Mouse (Mus musculus): ENCODE data around the gene Def6. TPM values are rescaled to one million over a fixed set of nuclear protein-coding genes. Genes with fewer than 3 reads are reported as not detected.

Gene Def6
- polyA plus RNA-seq, 1 experiment from 2014 or later = 3.1 TPM

DNA sequence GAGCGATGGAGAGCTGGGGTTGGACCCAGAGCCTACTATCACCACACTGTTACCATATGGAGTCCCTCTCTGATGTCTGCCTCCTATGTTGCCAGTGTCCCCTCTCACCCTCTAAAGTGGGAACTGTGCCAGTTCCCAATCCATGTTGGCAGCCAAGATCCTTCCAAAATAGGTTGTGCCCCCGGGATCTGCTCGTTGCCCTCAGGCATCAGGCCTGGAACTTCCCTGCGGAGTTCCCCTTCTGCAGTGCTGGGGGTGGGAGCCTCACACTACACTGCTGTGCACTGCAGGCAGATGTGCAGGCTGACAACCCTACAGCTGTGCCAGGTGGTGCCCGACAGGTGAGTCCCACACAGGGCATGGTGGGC is 44.7 kb downstream of the Def6 start:
- Histone ChIP-seq H3K27ac (replicated peaks) (no peak overlapping the region; the same call in 1 of the 2 replicates), H3K4me3 (no peak overlapping the region)
- 95% methylated on average over 5 of the region's 5 CpGs for WGBS

DNA sequence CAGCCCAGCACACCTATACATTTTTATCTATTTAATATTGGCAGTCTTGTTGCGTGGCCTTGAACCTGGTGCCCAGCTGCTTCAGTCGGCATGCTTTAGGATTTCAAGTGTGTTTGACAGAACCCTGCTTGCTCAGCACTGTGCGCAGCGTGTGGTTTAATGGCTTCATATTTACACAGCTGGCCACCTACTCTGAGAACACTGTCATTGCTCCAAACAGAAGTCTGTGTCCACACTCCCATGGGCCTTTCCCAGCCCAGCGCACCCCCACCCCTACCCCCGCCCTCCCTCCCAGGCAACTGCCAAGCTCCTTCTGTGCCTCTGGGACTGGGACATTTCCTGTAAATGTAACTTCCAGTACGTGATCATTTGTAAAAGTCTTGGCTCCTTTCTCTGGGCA is 45.6 kb downstream of the Def6 start:
- H3K27ac ChIP-seq (replicated peaks) = 0 out of 2 replicates have a peak overlapping the region, but pooled peaks have one; percentile 13
- no peaks in the 10 kb centered on the region for H3K9me3 ChIP-seq (replicated peaks)
- WGBS = 80% methylated on average over 7 of the region's 7 CpGs
- H3K36me3 ChIP-seq = peaks cover 4% of the 10 kb centered on the region; the same call in 1 of the 2 replicates
- H3K27me3 ChIP-seq (ENCODE audit: low read depth, poor library complexity, severe bottlenecking) = no peaks in the 10 kb centered on the region
- peak; percentile 22 for DNase-seq (ENCODE audit: low spot score)
- H3K4me1 ChIP-seq = peaks cover 36% of the 10 kb centered on the region
- no peak overlapping the region for H3K4me3 ChIP-seq

More for the DNA sequence above, 44.7 kb downstream of the Def6 start:
- H3K27me3 ChIP-seq (ENCODE audit: low read depth, poor library complexity, severe bottlenecking) = no peaks in the 10 kb centered on the region
- H3K36me3 ChIP-seq = peaks cover 4% of the 10 kb centered on the region; the same call in 1 of the 2 replicates
- peaks cover 36% of the 10 kb centered on the region for H3K4me1 ChIP-seq
- DNase-seq (ENCODE audit: low spot score) = no peak
- no peaks in the 10 kb centered on the region for H3K9me3 ChIP-seq (replicated peaks)

DNA sequence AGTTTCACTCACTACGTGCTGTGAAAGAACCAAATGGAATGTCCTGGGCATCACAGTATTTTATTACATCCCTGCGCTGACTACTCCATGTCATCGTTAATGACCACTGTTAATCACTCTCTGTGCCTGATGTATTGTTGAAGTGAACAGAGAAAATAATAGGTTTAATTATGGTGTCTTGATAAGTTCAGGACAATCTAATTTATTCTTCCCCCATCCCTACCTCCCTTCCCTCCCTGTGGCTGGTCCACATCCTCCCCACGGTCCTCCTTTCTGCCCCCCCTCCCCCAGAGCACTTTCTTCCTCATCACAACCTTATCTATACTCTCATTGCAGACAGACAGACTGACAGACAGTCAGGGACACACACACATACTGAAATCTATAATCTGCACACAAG is 47.2 kb downstream of the Def6 start:
- DNase-seq (ENCODE audit: low spot score) = no peak
- H3K4me1 ChIP-seq = peaks cover 31% of the 10 kb centered on the region
- WGBS = 77% methylated on average over 4 of the region's 4 CpGs
- H3K27ac ChIP-seq (replicated peaks) = no peak overlapping the region
- H3K27me3 ChIP-seq (ENCODE audit: low read depth, poor library complexity, severe bottlenecking) = no peaks in the 10 kb centered on the region
- H3K36me3 ChIP-seq = peaks cover 7% of the 10 kb centered on the region
- no peak overlapping the region for H3K4me3 ChIP-seq
- H3K9me3 ChIP-seq (replicated peaks) = peaks cover 7% of the 10 kb centered on the region; the same call in 1 of the 2 replicates

DNA sequence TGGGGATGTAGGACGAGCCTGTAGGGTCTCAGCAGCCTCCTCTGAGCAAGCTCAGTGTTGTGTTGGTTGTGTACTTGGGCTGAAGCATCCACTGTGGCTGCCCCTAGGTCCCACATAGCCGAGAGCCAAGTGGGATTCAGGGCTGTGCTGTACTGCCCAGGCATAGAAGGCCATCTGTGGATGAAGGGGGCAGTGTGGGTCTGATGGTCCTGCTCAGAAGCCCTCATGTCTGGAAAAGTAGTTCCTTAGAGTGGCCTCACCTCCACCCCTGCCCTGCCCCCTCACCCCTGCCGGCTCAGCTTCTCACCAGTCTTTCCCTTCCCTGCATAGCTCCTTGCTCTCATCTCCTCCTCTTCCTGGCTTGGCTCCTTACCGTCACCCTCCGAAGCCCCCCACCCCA is 48.1 kb downstream of the Def6 start:
- WGBS = 46% methylated on average over 5 of the region's 5 CpGs
- Histone ChIP-seq H3K36me3 (peaks cover 7% of the 10 kb centered on the region), H3K27ac (replicated peaks) (peak overlapping the region; percentile 10; the same call in 1 of the 2 replicates)

DNA sequence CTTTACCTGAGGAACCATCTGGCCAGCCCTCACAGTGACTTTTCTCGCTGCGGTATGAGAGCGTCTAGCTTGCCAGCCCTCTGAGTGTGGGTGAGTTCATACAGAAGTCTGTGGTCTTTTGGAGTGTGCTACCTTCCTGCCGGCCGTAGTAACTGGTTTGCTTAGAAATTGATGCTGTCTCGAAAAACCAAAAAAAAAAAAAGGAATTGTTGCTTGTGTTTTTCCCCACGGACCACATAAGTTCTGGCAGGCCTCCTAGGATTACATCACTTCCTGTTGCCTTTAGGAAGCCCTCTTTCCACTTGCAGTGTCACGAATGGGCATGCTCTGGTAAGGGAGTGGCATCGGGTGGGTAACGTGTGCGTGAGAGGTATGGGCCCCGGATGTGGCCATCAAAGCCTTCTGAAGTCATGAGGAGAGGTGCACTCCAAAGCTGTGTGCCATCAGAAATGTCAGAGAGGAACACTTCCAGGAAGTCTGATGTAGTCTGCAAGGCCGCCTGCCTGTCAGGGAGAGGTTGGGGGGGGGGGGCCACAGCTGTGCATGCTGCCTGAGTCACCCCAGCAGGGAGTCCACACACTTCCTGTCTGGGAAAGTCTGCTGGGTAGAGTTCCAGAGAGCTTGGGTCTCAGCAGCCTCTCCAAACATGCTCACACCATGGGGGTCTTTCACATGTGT is 49.2 kb downstream of the Def6 start:
- peak overlapping the region; percentile 53; the same call in 1 of the 2 replicates for H3K27ac ChIP-seq (replicated peaks)

More for the DNA sequence above, 48.1 kb downstream of the Def6 start:
- DNase-seq (ENCODE audit: low spot score) = no peak
- Histone ChIP-seq H3K4me3 (no peak overlapping the region), H3K4me1 (peaks cover 31% of the 10 kb centered on the region), H3K9me3 (replicated peaks) (peaks cover 7% of the 10 kb centered on the region; the same call in 1 of the 2 replicates), H3K27me3 (ENCODE audit: low read depth, poor library complexity, severe bottlenecking) (no peaks in the 10 kb centered on the region)

DNA sequence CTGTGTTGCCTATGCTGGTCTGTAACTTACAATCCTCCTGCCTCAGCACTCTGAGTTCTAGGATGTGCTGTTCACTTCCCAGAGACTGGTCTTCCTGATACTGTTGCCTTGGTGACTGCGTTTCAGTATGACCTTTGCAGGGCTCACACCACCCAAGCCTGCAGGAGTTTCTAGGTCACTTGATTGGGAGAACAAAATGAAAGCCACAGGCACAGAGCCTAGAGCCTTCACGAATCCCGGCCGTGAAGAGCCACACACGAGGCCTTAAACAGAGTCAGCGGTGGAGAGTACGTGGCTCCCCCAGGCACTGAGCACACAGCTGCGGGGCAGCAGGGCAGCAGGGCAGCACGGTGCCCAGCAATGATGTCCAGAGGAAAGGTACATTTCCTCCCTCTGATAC is 50.7 kb downstream of the Def6 start:
- WGBS = 93% methylated on average over 9 of the region's 9 CpGs

More for the DNA sequence above, 49.2 kb downstream of the Def6 start:
- WGBS = 76% methylated on average over 13 of the region's 13 CpGs
- peaks cover 7% of the 10 kb centered on the region; the same call in 1 of the 2 replicates for H3K9me3 ChIP-seq (replicated peaks)
- peak; percentile 33 for DNase-seq (ENCODE audit: low spot score)
- peaks cover 34% of the 10 kb centered on the region for H3K4me1 ChIP-seq
- H3K4me3 ChIP-seq = no peak overlapping the region
- H3K36me3 ChIP-seq = peaks cover 7% of the 10 kb centered on the region
- H3K27me3 ChIP-seq (ENCODE audit: low read depth, poor library complexity, severe bottlenecking) = no peaks in the 10 kb centered on the region

DNA sequence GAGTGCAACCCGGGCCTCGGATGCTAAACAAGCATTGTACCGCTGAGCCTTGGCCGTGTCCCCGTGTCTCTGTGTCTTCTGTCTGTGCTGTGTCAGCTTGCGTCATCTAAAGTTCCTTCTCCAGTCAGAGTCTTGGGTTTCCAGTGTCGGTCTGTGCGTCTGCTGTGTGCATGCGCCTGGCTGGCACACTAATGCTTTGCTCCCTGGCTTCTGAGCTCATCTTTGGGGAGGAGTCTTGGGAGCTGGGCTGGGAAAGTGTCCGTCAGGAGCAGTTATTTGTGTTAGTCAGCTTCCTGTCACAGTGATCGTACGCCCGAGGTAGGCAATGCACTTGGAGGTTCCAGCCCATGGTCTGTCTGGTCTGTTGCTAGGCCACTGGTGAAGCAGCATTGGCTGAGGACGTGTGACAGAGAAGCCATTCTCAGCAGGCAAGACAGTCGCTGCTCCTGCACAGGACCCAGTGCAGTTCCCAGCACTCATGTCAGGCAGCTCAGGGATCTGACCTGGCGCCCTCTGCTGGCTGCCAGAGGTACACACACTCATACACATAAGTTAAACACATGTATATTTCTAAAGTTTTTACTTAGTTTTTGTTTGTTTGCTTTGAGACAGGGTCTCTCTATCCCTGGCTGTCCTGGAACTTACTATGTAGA is 52.4 kb downstream of the Def6 start:
- Histone ChIP-seq H3K4me3 (no peak overlapping the region), H3K36me3 (peaks cover 3% of the 10 kb centered on the region; the same call in 1 of the 2 replicates), H3K27me3 (ENCODE audit: low read depth, poor library complexity, severe bottlenecking) (no peaks in the 10 kb centered on the region), H3K27ac (replicated peaks) (no peak overlapping the region), H3K9me3 (replicated peaks) (peaks cover 7% of the 10 kb centered on the region; the same call in 1 of the 2 replicates), H3K4me1 (peaks cover 42% of the 10 kb centered on the region)
- DNase-seq (ENCODE audit: low spot score) = no peak
- 81% methylated on average over 16 of the region's 16 CpGs for WGBS

More for the DNA sequence above, 50.7 kb downstream of the Def6 start:
- H3K4me3 ChIP-seq = no peak overlapping the region
- H3K27me3 ChIP-seq (ENCODE audit: low read depth, poor library complexity, severe bottlenecking) = no peaks in the 10 kb centered on the region
- peaks cover 3% of the 10 kb centered on the region; the same call in 1 of the 2 replicates for H3K36me3 ChIP-seq
- peaks cover 31% of the 10 kb centered on the region for H3K4me1 ChIP-seq
- no peak for DNase-seq (ENCODE audit: low spot score)
- no peak overlapping the region for H3K27ac ChIP-seq (replicated peaks)
- H3K9me3 ChIP-seq (replicated peaks) = peaks cover 7% of the 10 kb centered on the region; the same call in 1 of the 2 replicates

DNA sequence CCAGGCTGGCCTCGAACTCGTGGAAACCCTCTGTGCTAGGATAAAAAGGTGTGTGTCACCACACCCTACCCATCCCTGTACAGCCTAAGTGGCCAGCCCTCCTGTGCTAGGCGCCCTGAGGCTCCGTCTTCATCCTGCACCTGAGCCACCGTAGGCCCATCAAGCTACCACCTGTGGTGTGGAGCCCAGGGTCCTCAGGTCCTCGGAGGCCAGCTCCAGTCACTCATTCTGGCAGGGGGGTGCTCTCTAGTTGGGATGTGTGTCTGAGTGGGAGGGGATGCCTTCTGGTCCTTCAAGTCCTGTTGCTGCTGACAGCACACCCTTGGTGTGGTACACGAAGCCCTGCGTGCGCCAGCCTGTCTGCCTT is 52.9 kb downstream of the Def6 start:
- 84% methylated on average over 9 of the region's 9 CpGs for WGBS
- DNase-seq (ENCODE audit: low spot score) = no peak
- H3K4me1 ChIP-seq = peaks cover 41% of the 10 kb centered on the region
- no peaks in the 10 kb centered on the region for H3K27me3 ChIP-seq (ENCODE audit: low read depth, poor library complexity, severe bottlenecking)
- H3K9me3 ChIP-seq (replicated peaks) = peaks cover 7% of the 10 kb centered on the region; the same call in 1 of the 2 replicates
- H3K4me3 ChIP-seq = no peak overlapping the region
- H3K36me3 ChIP-seq = peaks cover 3% of the 10 kb centered on the region; the same call in 1 of the 2 replicates
- H3K27ac ChIP-seq (replicated peaks) = no peak overlapping the region

DNA sequence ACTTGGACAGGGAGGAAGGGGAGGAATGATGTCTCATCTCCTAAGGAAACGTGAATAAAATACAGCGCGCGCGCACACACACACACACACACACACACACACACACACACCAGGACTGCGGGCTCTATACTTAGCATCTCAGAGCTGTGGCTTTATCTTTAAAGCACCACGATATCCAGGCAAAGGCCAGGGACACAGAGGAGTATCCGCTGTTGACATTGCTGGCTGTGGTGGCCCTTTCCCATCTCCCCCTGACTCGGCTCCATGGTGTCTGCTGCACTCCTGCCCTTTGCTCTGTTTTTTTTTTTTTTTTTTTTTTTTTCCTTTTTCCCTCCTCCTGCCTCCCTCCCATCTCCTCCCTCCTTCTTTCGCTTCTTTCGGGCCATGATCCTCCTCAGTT is 54.2 kb downstream of the Def6 start:
- DNase-seq (ENCODE audit: low spot score) = no peak
- H3K9me3 ChIP-seq (replicated peaks) = peaks cover 7% of the 10 kb centered on the region; the same call in 1 of the 2 replicates
- H3K36me3 ChIP-seq = peaks cover 3% of the 10 kb centered on the region; the same call in 1 of the 2 replicates
- H3K4me1 ChIP-seq = peaks cover 35% of the 10 kb centered on the region
- 82% methylated on average over 11 of the region's 11 CpGs for WGBS
- H3K27ac ChIP-seq (replicated peaks) = no peak overlapping the region
- H3K4me3 ChIP-seq = no peak overlapping the region
- no peaks in the 10 kb centered on the region for H3K27me3 ChIP-seq (ENCODE audit: low read depth, poor library complexity, severe bottlenecking)

DNA sequence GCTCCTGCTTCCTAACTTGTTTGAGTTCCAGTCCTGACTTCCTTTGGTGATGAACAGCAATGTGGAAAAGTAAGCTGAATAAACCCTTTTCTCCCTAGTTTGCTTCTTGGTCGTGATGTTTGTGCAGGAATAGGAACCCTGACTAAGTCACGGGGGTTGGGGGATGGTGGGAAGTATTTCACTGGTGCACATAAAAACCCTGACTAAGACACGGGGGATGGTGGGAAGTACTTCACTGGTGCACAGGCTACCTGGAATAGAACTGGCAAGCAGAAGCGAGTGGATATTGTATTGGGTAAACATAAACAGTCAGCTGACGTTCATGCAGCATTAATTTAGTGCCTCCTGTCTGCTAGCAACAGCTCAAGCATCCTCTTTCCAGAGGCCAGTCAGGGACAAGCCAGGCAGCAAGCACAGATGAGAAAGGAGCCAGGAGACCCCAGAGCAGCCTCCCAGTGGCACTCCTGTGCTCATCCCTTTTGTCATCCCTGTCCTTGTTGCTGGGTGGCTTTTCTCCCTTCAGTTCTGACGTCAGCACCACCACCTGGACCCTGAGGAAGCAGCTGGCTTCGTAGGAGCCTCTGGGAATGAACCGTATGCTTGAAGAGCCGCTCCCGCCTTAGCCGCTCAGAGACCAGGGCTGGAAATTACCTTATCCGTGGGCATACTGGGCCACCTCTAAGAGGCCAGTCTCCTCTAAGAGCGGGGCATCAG is 55.8 kb downstream of the Def6 start:
- peaks cover 7% of the 10 kb centered on the region; the same call in 1 of the 2 replicates for H3K9me3 ChIP-seq (replicated peaks)
- H3K27me3 ChIP-seq (ENCODE audit: low read depth, poor library complexity, severe bottlenecking) = no peaks in the 10 kb centered on the region
- no peak overlapping the region for H3K4me3 ChIP-seq
- 0 out of 2 replicates have a peak overlapping the region, but pooled peaks have one; percentile 18 for H3K27ac ChIP-seq (replicated peaks)
- no peak for DNase-seq (ENCODE audit: low spot score)
- H3K4me1 ChIP-seq = peaks cover 24% of the 10 kb centered on the region
- 76% methylated on average over 13 of the region's 13 CpGs for WGBS
- peaks cover 3% of the 10 kb centered on the region; the same call in 1 of the 2 replicates for H3K36me3 ChIP-seq

DNA sequence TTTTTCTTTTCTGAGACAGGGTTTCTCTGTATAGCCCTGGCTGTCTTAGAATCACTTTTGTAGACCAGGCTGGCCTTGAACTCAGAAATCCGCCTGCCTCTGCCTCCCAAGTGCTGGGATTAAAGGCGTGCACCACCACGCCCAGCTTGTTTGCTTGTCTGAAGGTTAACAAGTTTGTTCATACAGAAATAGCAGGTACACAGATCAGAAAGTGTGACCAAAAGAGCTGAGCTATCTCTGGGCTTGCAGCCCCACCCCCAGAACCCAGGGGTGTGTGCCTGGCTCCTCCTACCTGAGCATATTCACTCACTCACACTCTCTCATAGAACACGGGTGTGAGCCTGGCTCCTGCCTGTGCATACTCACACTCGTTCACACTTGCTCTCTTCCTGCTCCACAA is 59.7 kb downstream of the Def6 start:
- Histone ChIP-seq H3K4me1 (peaks cover 27% of the 10 kb centered on the region), H3K27ac (replicated peaks) (no peak overlapping the region), H3K9me3 (replicated peaks) (no peaks in the 10 kb centered on the region), H3K4me3 (no peak overlapping the region), H3K27me3 (ENCODE audit: low read depth, poor library complexity, severe bottlenecking) (no peaks in the 10 kb centered on the region), H3K36me3 (no peaks in the 10 kb centered on the region)
- WGBS = 92% methylated on average over 5 of the region's 5 CpGs
- no peak for DNase-seq (ENCODE audit: low spot score)

DNA sequence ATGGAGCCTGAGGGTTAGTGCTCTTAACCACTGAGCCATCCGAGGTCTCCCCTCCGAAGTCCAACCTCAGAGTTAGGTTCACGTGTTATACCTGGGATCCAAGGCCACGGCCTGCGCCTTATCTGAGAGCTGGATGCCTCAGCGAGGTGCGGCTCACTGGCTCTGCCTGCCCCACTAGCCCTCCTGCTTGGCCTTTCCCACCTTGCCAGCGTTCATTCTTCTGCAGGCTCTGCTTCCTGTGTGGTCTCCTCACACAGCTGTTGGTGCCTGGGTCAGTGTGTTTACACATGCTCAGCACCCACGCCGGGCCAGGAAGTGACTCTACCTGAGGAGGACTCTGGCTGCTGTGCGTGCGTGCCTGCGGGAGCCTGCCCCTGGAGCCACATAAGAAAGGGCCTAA is 62.6 kb downstream of the Def6 start:
- H3K27ac ChIP-seq (replicated peaks) = no peak overlapping the region
- no peaks in the 10 kb centered on the region for H3K36me3 ChIP-seq
- 78% methylated on average over 13 of the region's 13 CpGs for WGBS

More for the DNA sequence above, 62.6 kb downstream of the Def6 start:
- Histone ChIP-seq H3K4me1 (peaks cover 13% of the 10 kb centered on the region; the same call in 1 of the 2 replicates), H3K9me3 (replicated peaks) (no peaks in the 10 kb centered on the region), H3K27me3 (ENCODE audit: low read depth, poor library complexity, severe bottlenecking) (no peaks in the 10 kb centered on the region), H3K4me3 (no peak overlapping the region)
- no peak for DNase-seq (ENCODE audit: low spot score)
